Mouse (Mus musculus) neural tube, embryonic 12.5 days (tissue): ENCODE results near the gene Yipf4. TPM values are rescaled to one million over a fixed set of nuclear protein-coding genes. Genes with fewer than 3 reads are reported as not detected.

Source experiments
- ATAC-seq: fragments of 200-750 bp; cut with Nextera tagmentation; 2 replicates; pipeline ENCODE4 v1.8.0; 2017; ENCODE audit warnings: low read depth, mild to moderate bottlenecking, moderate TSS enrichment, moderate library complexity; ENCODE audit not compliant: low FRiP score
- H3K27ac ChIP-seq: fragments of 300-500 bp; sonication (generic); 2 replicates; pipeline ENCODE4 v1.5.1; 2016
- H3K27me3 ChIP-seq: fragments of 300-500 bp; sonication (generic); replicated peaks from 2 replicates; pipeline ENCODE4 v1.6.1; 2016; ENCODE audit warnings: mild to moderate bottlenecking
- H3K36me3 ChIP-seq: fragments of 300-500 bp; sonication (generic); 2 replicates; pipeline ENCODE4 v1.6.1; 2016; ENCODE audit warnings: mild to moderate bottlenecking
- H3K4me1 ChIP-seq: fragments of 300-500 bp; sonication (generic); 2 replicates; pipeline ENCODE4 v1.6.1; 2016
- H3K4me2 ChIP-seq: fragments of 300-500 bp; sonication (generic); replicated peaks from 2 replicates; pipeline ENCODE4 v1.6.1; 2016; ENCODE audit warnings: mild to moderate bottlenecking
- H3K4me3 ChIP-seq: fragments of 300-500 bp; sonication (generic); 2 replicates; pipeline ENCODE4 v1.5.1; 2016
- H3K9ac ChIP-seq: fragments of 300-500 bp; sonication (generic); 2 replicates; pipeline ENCODE4 v1.6.1; 2016; ENCODE audit warnings: mild to moderate bottlenecking
- H3K9me3 ChIP-seq: fragments of 300-500 bp; sonication (generic); 2 replicates; pipeline ENCODE4 v1.6.1; 2016; ENCODE audit warnings: mild to moderate bottlenecking
- WGBS: fragments of 180-500 bp; shearing (Covaris S2); methylation state at CpG from one replicate; pipeline ENCODE4 v1.1.7; 2016; 5-methylcytosine and 5-hydroxymethylcytosine counted together
- polyA plus RNA-seq: library from polyadenylated mRNA; unstranded; fragments of >200 nt; fragmentation: Nextera tagmentation; extraction: Ambion mirVana; gene quantifications from 2 replicates; pipeline ENCODE4 v1.2.1, GENCODE M21; 2016

Yipf4 gene
- polyA plus RNA-seq, 1 experiment from 2014 or later: 58.0 TPM

DNA sequence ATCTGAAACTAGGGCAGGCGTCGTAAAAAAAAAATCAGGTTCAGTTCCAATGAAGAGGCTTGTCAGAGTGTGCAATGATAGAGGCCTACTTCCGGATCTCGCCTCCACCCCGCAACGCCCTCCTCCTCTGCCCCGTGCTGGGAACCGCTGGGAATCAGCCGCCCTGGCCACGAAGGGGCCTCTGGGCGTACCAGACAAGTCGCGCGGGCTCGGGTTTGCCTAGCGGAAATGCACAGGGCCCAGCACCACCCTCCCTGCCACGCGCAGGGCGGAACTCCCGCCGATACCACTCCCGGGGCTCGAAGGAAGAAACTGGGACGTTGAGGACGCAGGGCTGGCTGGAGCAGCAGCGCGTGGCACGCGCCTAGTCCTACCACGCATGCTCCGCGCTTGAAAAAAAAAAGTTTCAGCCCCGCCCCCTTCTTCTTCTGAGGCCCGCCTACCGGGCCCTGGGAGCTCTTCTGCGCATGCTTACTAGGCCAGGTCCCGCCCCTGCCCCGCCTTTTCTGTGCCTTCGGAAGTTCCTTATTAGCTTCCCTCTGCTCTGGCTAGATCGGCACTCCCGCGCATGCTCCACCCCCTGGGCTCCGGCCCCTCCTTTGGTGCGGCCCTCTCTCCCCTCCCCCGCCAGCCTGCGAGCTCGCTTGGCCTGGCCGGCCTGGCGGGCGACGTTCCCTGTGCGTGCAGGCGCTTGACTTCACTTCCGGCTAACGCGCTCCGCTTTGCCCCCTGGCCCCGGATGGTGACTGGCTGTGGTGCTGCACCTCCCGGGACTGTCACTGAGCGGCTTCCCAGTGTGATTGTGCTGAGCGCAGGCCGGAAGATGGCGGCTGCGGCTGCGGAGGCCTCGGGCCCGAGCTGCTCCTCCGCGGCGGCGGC, 38.7 kb downstream of the Yipf4 start, which contains the start of gene Birc6:
Gene Birc6, plus strand, starts transcription at position 567 of the 879 bp plus-strand sequence.
- Histone ChIP-seq H3K9me3 (no peaks in the 10 kb centered on the region), H3K27ac (peak within 1 kb of the TSS; percentile 92), H3K9ac (peak within 1 kb of the TSS; percentile 96), H3K4me2 (peak within 1 kb of the TSS; percentile 72), H3K36me3 (no peaks in the 10 kb centered on the region), H3K4me3 (peak within 1 kb of the TSS; percentile 96), H3K4me1 (peaks cover 21% of the 10 kb centered on the region), H3K27me3 (no peaks in the 10 kb centered on the region)
- peak; percentile 98 for ATAC-seq
- under 1% methylated on average over 71 of the region's 71 CpGs for WGBS

DNA sequence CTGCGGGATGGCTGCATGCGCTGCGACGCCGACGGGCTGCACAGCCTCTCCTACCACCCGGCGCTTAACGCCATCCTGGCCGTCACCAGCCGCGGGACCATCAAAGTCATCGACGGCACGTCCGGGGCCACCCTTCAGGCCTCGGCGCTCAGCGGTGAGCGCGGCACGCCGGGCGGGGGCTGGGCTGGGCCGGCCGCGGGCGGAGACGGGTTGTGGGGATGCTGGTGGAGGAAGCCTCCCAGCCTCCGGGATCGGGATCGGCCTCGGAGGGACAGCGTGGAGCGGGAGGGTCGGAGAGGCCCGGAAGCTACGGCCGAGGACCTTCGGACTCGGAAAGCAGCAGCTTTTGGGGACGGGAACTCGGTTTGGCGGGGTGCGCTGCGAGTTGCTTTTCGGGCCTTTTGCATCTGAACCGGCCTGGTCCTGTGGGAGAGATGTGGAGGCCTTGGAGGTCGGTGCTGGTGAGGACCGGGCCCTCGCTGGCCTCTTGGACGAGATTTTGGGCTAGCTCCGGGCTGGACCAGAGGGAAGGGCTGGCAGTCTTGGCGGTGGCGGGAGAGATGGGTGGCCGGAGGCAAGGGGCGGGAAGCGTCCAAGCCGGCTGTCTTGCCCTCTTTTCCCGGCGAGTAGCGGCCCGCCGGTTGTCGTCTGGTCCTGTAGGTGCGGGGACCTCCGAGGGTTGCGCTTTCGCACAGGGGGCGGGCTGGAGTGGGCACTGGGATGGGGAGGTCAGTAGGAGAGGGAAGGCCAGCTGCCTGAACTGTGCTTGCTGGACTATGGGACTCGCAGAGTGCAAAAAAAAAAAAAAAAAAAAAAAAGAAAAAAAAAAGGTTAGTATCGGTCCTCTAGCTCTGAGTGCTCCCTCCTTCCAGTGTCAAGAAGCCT, 39.6 kb downstream of the Yipf4 start:
- Histone ChIP-seq H3K27me3 (no peaks in the 10 kb centered on the region), H3K4me3 (peak overlapping the region; percentile 96), H3K4me1 (peaks cover 21% of the 10 kb centered on the region), H3K9ac (peak overlapping the region; percentile 96), H3K36me3 (no peaks in the 10 kb centered on the region), H3K27ac (peak overlapping the region; percentile 92), H3K9me3 (no peaks in the 10 kb centered on the region), H3K4me2 (peak overlapping the region; percentile 72)
- WGBS: under 1% methylated on average over 68 of the region's 72 CpGs
- peak; percentile 71 for ATAC-seq

DNA sequence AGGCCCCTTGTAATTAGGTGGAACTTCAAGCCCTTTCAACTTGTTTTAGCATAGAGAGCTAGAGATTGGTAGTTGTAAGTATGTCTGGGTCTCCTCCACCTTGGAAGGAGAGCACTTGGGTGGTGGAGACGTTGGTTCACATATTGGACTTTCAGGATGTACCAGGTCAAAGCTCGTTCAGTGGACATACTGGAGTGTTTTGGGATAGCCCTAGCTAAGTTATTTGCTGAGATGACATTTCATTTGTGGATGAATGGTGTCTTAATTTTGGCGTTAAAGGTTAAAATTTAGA, 40.2 kb downstream of the Yipf4 start:
- H3K4me1 ChIP-seq: peaks cover 21% of the 10 kb centered on the region
- H3K27me3 ChIP-seq: no peaks in the 10 kb centered on the region
- no peaks in the 10 kb centered on the region for H3K36me3 ChIP-seq
- peak overlapping the region; percentile 72 for H3K4me2 ChIP-seq
- ATAC-seq: no peak
- peak overlapping the region; percentile 96 for H3K4me3 ChIP-seq
- 19% methylated on average over 3 of the region's 3 CpGs for WGBS
- H3K9me3 ChIP-seq: no peaks in the 10 kb centered on the region
- peak overlapping the region; percentile 96 for H3K9ac ChIP-seq
- no peak overlapping the region for H3K27ac ChIP-seq

DNA sequence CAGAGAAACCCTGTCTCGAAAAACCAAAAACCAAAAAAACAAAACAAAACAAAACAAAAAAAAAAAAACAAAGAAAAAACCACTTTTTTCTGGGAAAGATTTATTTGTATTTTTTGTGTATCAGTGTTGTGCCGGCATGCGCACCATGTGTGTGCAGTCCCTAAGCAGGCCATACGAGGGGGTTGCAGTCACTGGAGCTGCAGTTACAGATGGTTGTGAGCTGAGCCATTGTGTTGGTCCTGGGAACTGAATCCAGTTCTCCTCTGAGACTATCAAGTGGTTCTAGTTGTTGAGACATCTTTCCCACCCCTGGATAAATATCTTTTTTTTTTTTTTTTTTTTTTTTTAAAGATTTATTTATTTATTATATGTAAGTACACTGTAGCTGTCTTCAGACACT, 45.7 kb downstream of the Yipf4 start:
- no peak overlapping the region for H3K9ac ChIP-seq
- no peaks in the 10 kb centered on the region for H3K9me3 ChIP-seq
- H3K36me3 ChIP-seq: no peaks in the 10 kb centered on the region

DNA sequence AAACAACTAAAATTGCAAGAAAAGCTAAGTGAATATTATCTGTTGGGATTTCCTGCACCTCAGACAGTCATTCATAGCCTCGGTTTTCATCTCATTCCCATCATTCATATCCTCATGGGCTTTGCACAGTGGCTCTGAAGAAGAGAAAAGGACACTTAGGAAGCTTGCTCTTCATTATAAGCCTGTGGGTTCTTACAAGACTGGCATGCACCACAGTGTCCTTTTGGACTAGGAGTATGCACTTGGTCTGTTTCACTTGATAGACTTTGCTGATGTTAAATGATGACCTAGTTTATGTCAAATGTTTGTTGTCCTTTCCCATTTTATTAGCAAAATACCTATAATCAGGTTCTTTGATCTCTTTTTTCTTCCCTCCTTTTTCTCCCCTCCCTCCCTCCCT, 48.2 kb downstream of the Yipf4 start:
- ATAC-seq: no peak
- Histone ChIP-seq H3K9ac (no peak overlapping the region), H3K36me3 (no peaks in the 10 kb centered on the region), H3K4me3 (no peak overlapping the region), H3K4me1 (no peaks in the 10 kb centered on the region), H3K27me3 (no peaks in the 10 kb centered on the region), H3K27ac (no peak overlapping the region), H3K9me3 (no peaks in the 10 kb centered on the region), H3K4me2 (no peak overlapping the region)
- WGBS: 85% methylated on average over 1 of the region's 1 CpGs

More for the DNA sequence above, 45.7 kb downstream of the Yipf4 start:
- no peak overlapping the region for H3K4me2 ChIP-seq
- WGBS: 94% methylated on average over 4 of the region's 4 CpGs
- no peaks in the 10 kb centered on the region for H3K27me3 ChIP-seq
- H3K27ac ChIP-seq: no peak overlapping the region
- peaks cover 7% of the 10 kb centered on the region; the same call in 1 of the 2 replicates for H3K4me1 ChIP-seq
- H3K4me3 ChIP-seq: no peak overlapping the region
- no peak for ATAC-seq

DNA sequence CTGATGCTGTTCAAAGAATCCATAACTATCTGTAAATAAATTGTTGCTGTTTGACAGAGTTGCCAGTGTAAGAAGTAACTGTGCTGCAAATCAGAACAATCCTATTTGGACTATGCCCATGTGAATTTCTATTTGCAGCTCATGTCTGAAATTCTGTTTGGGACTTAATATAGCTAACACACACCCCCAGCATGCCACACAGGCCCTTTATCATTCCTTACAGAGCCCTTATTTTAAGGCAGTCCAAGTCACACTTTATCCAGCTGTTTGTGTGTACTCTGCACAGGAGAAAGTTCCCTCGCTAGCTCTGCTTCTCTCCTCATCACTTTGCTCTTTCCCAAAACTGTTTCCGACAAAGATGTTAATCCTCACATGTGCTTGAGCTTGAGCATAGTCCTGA, 54.3 kb downstream of the Yipf4 start:
- ATAC-seq: no peak
- Histone ChIP-seq H3K4me2 (no peak overlapping the region), H3K4me1 (no peaks in the 10 kb centered on the region), H3K27me3 (no peaks in the 10 kb centered on the region), H3K9me3 (no peaks in the 10 kb centered on the region), H3K9ac (no peak overlapping the region), H3K4me3 (no peak overlapping the region), H3K36me3 (peaks cover 21% of the 10 kb centered on the region), H3K27ac (no peak overlapping the region)
- 92% methylated on average over 2 of the region's 2 CpGs for WGBS

Other genes with a start within 250 kb of the Yipf4 start
- gene Memo1, start 194.0 kb upstream of the Yipf4 start, polyA plus RNA-seq: 73.7 and 77.1 TPM in 2 replicates
- 209 and 229 TPM in 2 replicates for gene Dpy30, start 165.5 kb upstream of the Yipf4 start, polyA plus RNA-seq
- gene Spast, start 150.5 kb upstream of the Yipf4 start, polyA plus RNA-seq: 55.9 TPM in 2 replicates
- 26.6 and 28.7 TPM in 2 replicates for gene Slc30a6, start 93.9 kb upstream of the Yipf4 start, polyA plus RNA-seq
- 0.18 and 0.24 TPM in 2 replicates for gene Nlrc4, start 30.4 kb upstream of the Yipf4 start, polyA plus RNA-seq
- gene Birc6, start 38.8 kb downstream of the Yipf4 start, polyA plus RNA-seq: 91.9 and 95.6 TPM in 2 replicates
- 17.5 and 21.3 TPM in 2 replicates for gene Ttc27, start 228.2 kb downstream of the Yipf4 start, polyA plus RNA-seq